Mouse (Mus musculus) CH12.LX (cell line): Measurements from ENCODE around the gene S100a14.

ENCODE experiments used
- CTCF ChIP-seq, 2 experiments: IDR thresholded peaks in 1 of 2; conservative IDR thresholded peaks in 1 of 2; 2 replicates each; pipeline ENCODE4 v1.5.1; 2011 to 2012; ENCODE audit warnings: low read depth in 2 of 2, low read length in 2 of 2, improper control_type of control experiment in 1 of 2, inconsistent platforms in 1 of 2, mild to moderate bottlenecking in 1 of 2, moderate library complexity in 1 of 2
- E2F4 ChIP-seq: IDR thresholded peaks from 2 replicates; pipeline ENCODE4 v1.6.1; 2011; ENCODE audit warnings: low read depth, low read length, improper control_type of control experiment; ENCODE audit not compliant: insufficient replicate concordance
- ELF1 ChIP-seq: IDR thresholded peaks from 2 replicates; pipeline ENCODE4 v1.6.1; 2014; ENCODE audit warnings: low read depth, mild to moderate bottlenecking, inconsistent platforms, low read length, improper control_type of control experiment
- EP300 ChIP-seq: IDR thresholded peaks from 2 replicates; pipeline ENCODE4 v1.6.1; 2011; ENCODE audit warnings: low read length, improper control_type of control experiment
- POLR2A ChIP-seq: IDR thresholded peaks from 2 replicates; pipeline ENCODE4 v1.6.1; 2011; ENCODE audit warnings: low read depth, mild to moderate bottlenecking, improper control_type of control experiment, low read length
- RCOR1 ChIP-seq: conservative IDR thresholded peaks from 2 replicates; pipeline ENCODE4 v1.6.1; 2012; ENCODE audit warnings: low read depth, mild to moderate bottlenecking, inconsistent platforms, low read length, improper control_type of control experiment
- SIN3A ChIP-seq: IDR thresholded peaks from 2 replicates; pipeline ENCODE4 v1.6.1; 2012; ENCODE audit warnings: low read length, improper control_type of control experiment, inconsistent platforms
- TBP ChIP-seq: conservative IDR thresholded peaks from 2 replicates; pipeline ENCODE4 v1.6.1; 2011; ENCODE audit warnings: low read depth, low read length, improper control_type of control experiment
- ZKSCAN1 ChIP-seq: IDR thresholded peaks from 2 replicates; pipeline ENCODE4 v1.6.1; 2012; ENCODE audit warnings: low read depth, inconsistent platforms, low read length, improper control_type of control experiment, borderline replicate concordance

- TF ChIP-seq CTCF (conservative IDR thresholded peaks at IDR 0.05 in 1 of 2, IDR thresholded peaks at IDR 0.05 in 1 of 2; ENCODE audit: low read depth in 2 of 2, low read length in 2 of 2) (no peak), POLR2A (no peak), ELF1 (no peak), RCOR1 (no peak), E2F4 (no peak), ZKSCAN1 (no peak), TBP (no peak), SIN3A (no peak), EP300 (no peak)
Observed at GRCm38 (mm10) chr3:90576351-90577001, 49.8 kb downstream of the S100a14 start.
